Mouse (Mus musculus) embryonic fibroblast, embryonic 13.5 days (primary cell): ENCODE results near the gene Cdk6.
"Not testable (repeated sequence)": the region's sequence is repeated elsewhere in the genome, so short reads cannot be mapped to it uniquely, and the experiment has no call there.

Experiments used
- CTCF ChIP-seq: IDR thresholded peaks from 2 replicates; pipeline ENCODE4 v1.5.1; 2011; ENCODE audit warnings: mild to moderate bottlenecking, control low read depth, low read length, moderate library complexity, borderline replicate concordance; ENCODE audit not compliant: insufficient read depth
- POLR2A ChIP-seq: IDR thresholded peaks from 2 replicates; pipeline ENCODE4 v1.6.1; 2011; ENCODE audit warnings: low read depth, mild to moderate bottlenecking, control low read depth, low read length, moderate library complexity

DNA sequence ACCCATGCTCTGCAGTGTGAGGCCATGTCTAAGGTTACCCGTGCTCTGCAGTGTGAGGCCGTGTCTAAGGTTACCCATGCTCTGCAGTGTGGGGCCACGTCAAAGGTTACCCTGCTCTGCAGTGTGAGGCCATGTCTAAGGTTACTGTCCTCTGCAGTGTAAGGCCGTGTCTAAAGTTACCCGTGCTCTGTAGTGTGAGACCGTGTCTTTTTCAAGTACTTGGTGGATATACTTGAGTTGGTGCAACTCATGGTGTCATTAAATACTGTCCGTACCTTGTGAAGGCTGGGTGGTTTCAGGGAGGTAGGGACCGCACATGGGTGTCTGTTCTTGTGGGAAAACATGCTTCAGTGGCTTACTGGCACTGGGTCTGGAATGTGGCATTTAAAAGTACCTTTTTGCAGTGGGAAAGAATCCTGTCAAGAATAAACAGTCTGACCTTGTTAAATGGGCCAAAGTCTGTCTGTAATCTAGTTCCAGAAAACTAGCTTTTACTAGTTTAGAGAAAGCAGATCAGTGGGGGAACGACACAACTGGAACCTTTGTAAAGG lies 97.2 kb downstream of the Cdk6 start:
- not testable (repeated sequence) for TF ChIP-seq POLR2A, CTCF
